Mouse (Mus musculus): ENCODE results near the gene Npb. TPM values are rescaled to one million over a fixed set of nuclear protein-coding genes. Genes with fewer than 3 reads are reported as not detected.
A peak's percentile ranks its signal among the peaks of the same experiment; 100 is the strongest.

The Npb gene
- polyA plus RNA-seq, 1 experiment from 2014 or later: 17.5 TPM

DNA sequence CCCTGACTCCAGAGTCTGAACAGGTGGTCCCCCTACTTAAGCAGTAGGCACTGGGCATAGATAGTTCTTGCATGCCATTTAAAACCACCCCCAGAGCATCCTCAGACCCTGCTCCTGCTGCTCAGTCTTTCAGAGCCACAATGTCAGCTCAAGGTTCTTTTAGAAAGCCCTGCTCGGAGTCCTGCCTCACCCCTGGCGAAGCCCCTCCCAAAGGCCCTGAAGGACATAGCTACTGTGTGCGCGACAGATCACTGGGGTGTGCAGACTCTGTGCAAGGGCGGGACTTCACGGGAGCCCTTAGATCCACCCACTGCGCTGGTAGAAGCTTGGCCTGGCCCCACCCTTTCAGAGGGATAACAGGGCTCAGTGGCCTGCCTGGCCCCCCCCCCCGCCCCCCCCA, 973 bp downstream of the Npb start:
- ATAC-seq (ENCODE audit: insufficient number of reproducible peaks, insufficient read depth, low FRiP score, low read depth): 0 out of 2 replicates have a peak, but pooled peaks have one; percentile 51
- H3K36me3 ChIP-seq (ENCODE audit: control insufficient read depth, insufficient read depth, low read length): peaks cover 60% of the 10 kb centered on the region
- H3K4me1 ChIP-seq (ENCODE audit: control insufficient read depth in 2 of 2, insufficient read depth in 2 of 2, low read length in 2 of 2): peaks cover 16 to 23% of the 10 kb centered on the region in 2 experiments
- peak overlapping the region; percentile 79 for H3K4me2 ChIP-seq (ENCODE audit: low read length)
- H3K4me3 ChIP-seq (ENCODE audit: control insufficient read depth in 1 of 2, insufficient read depth in 1 of 2, low read depth in 1 of 2, low read length in 2 of 2): no peak overlapping the region; a peak in 1 of 4 replicates
- H3K9me3 ChIP-seq (ENCODE audit: control insufficient read depth, low read length): no peaks in the 10 kb centered on the region
- peak overlapping the region; percentile 75 for H3K9ac ChIP-seq (ENCODE audit: low read length)
- peak overlapping the region; percentile 30 to 31 for H3K27ac ChIP-seq (replicated peaks in 1 of 2; ENCODE audit: control insufficient read depth in 1 of 2, insufficient read depth in 1 of 2, low read depth in 2 of 2, low read length in 2 of 2)
- WGBS: 29% methylated on average over 8 of the region's 8 CpGs
- H3K27me3 ChIP-seq (ENCODE audit: control insufficient read depth, insufficient read depth, low read length): no peaks in the 10 kb centered on the region

DNA sequence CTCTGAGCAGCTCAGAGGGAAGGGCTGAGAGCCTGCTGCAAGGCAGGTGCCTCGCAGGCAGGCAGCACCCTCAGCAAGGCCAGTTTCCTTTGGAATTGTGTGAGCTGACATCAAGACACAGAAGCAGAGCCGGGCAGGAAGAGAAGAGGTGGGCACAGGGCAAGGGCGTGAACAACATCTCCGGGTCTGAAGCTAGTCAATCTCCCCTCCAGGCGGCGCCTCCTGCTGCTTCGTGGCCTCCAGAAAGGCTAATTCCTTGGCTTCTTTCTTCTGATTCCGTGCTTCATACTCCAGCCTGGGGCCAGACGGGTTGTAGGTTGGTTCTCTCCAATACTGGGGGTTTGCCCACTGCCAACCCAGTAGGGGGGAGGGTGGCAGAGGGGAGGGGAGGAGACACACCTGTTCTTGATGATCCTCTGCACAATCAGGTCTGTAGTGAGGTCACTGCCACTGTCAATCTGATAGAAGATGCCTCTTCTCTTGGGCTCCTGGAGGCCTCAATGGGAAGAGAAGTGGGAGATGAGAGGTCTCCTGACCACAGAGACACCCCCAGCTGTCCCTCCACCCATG, 2.3 kb downstream of the Npb start:
- no peak for ATAC-seq (ENCODE audit: insufficient number of reproducible peaks, insufficient read depth, low FRiP score, low read depth)
- Histone ChIP-seq H3K4me1 (ENCODE audit: control insufficient read depth in 2 of 2, insufficient read depth in 2 of 2, low read length in 2 of 2) (peaks cover 16 to 23% of the 10 kb centered on the region in 2 experiments), H3K4me3 (ENCODE audit: control insufficient read depth in 1 of 2, insufficient read depth in 1 of 2, low read depth in 1 of 2, low read length in 2 of 2) (no peak overlapping the region), H3K27me3 (ENCODE audit: control insufficient read depth, insufficient read depth, low read length) (no peaks in the 10 kb centered on the region), H3K36me3 (ENCODE audit: control insufficient read depth, insufficient read depth, low read length) (peaks cover 54% of the 10 kb centered on the region), H3K27ac (replicated peaks in 1 of 2; ENCODE audit: control insufficient read depth in 1 of 2, insufficient read depth in 1 of 2, low read depth in 2 of 2, low read length in 2 of 2) (no peak overlapping the region), H3K9ac (ENCODE audit: low read length) (no peak overlapping the region), H3K9me3 (ENCODE audit: control insufficient read depth, low read length) (no peaks in the 10 kb centered on the region), H3K4me2 (ENCODE audit: low read length) (no peak overlapping the region)
- 85% methylated on average over 9 of the region's 9 CpGs for WGBS

DNA sequence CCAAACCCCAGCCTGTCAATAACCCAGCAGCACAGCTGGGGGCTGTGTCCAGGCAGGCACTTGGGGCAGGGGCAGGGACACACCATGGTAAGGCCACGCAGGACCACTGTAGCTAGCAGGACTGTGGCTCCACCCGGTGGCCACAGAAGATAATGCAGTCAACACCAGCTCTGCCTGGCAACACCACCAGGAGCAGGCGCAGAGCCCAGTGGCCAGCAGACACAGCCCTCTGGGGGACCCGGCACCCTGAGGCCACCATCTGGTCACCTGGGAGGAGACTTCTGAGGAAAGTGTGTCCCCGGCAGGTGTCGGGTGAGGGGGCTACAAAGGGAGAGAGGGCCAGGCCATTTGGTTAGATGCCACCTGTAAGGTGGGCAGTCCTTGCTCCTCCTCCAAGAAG, 4.5 kb downstream of the Npb start:
- ATAC-seq (ENCODE audit: insufficient number of reproducible peaks, insufficient read depth, low FRiP score, low read depth): no peak; the same call in 1 of the 2 replicates
- Histone ChIP-seq H3K27ac (replicated peaks in 1 of 2; ENCODE audit: control insufficient read depth in 1 of 2, insufficient read depth in 1 of 2, low read depth in 2 of 2, low read length in 2 of 2) (no peak overlapping the region), H3K9me3 (ENCODE audit: control insufficient read depth, low read length) (no peaks in the 10 kb centered on the region), H3K4me2 (ENCODE audit: low read length) (no peak overlapping the region), H3K27me3 (ENCODE audit: control insufficient read depth, insufficient read depth, low read length) (no peaks in the 10 kb centered on the region), H3K4me3 (ENCODE audit: control insufficient read depth in 1 of 2, insufficient read depth in 1 of 2, low read depth in 1 of 2, low read length in 2 of 2) (no peak overlapping the region), H3K9ac (ENCODE audit: low read length) (no peak overlapping the region), H3K4me1 (ENCODE audit: control insufficient read depth in 2 of 2, insufficient read depth in 2 of 2, low read length in 2 of 2) (peaks cover 16 to 29% of the 10 kb centered on the region in 2 experiments), H3K36me3 (ENCODE audit: control insufficient read depth, insufficient read depth, low read length) (peaks cover 46% of the 10 kb centered on the region)
- WGBS: 46% methylated on average over 6 of the region's 6 CpGs

- Histone ChIP-seq H3K4me1 (ENCODE audit: control insufficient read depth in 2 of 2, insufficient read depth in 2 of 2, low read length in 2 of 2) (peaks cover 15 to 22% of the 10 kb centered on the region in 2 experiments), H3K4me3 (ENCODE audit: control insufficient read depth in 1 of 2, insufficient read depth in 1 of 2, low read depth in 1 of 2, low read length in 2 of 2) (no peak overlapping the region), H3K27me3 (ENCODE audit: control insufficient read depth, insufficient read depth, low read length) (no peaks in the 10 kb centered on the region), H3K27ac (replicated peaks in 1 of 2; ENCODE audit: control insufficient read depth in 1 of 2, insufficient read depth in 1 of 2, low read depth in 2 of 2, low read length in 2 of 2) (no peak overlapping the region), H3K36me3 (ENCODE audit: control insufficient read depth, insufficient read depth, low read length) (peaks cover 51% of the 10 kb centered on the region), H3K9me3 (ENCODE audit: control insufficient read depth, low read length) (no peaks in the 10 kb centered on the region), H3K9ac (ENCODE audit: low read length) (no peak overlapping the region), H3K4me2 (ENCODE audit: low read length) (no peak overlapping the region)
- WGBS: 86% methylated on average over 10 of the region's 10 CpGs
- no peak for ATAC-seq (ENCODE audit: insufficient number of reproducible peaks, insufficient read depth, low FRiP score, low read depth)
These were observed 5.2 kb downstream of the Npb start for GRCm38 (mm10) chr11:120613481-120613972.

GRCm38 (mm10) chr11:120613976-120614375, 5.7 kb downstream of the Npb start:
- H3K36me3 ChIP-seq (ENCODE audit: control insufficient read depth, insufficient read depth, low read length): peaks cover 56% of the 10 kb centered on the region

GRCm38 (mm10) chr11:120615167-120615566, 6.9 kb downstream of the Npb start:
- Histone ChIP-seq H3K4me1 (ENCODE audit: control insufficient read depth in 2 of 2, insufficient read depth in 2 of 2, low read length in 2 of 2) (peaks cover 8 to 9% of the 10 kb centered on the region in 2 experiments), H3K36me3 (ENCODE audit: control insufficient read depth, insufficient read depth, low read length) (peaks cover 67% of the 10 kb centered on the region), H3K27ac (replicated peaks in 1 of 2; ENCODE audit: control insufficient read depth in 1 of 2, insufficient read depth in 1 of 2, low read depth in 2 of 2, low read length in 2 of 2) (no peak overlapping the region), H3K4me3 (ENCODE audit: control insufficient read depth in 1 of 2, insufficient read depth in 1 of 2, low read depth in 1 of 2, low read length in 2 of 2) (no peak overlapping the region), H3K4me2 (ENCODE audit: low read length) (no peak overlapping the region), H3K9ac (ENCODE audit: low read length) (no peak overlapping the region), H3K9me3 (ENCODE audit: control insufficient read depth, low read length) (no peaks in the 10 kb centered on the region), H3K27me3 (ENCODE audit: control insufficient read depth, insufficient read depth, low read length) (no peaks in the 10 kb centered on the region)
- 91% methylated on average over 6 of the region's 6 CpGs for WGBS
- ATAC-seq (ENCODE audit: insufficient number of reproducible peaks, insufficient read depth, low FRiP score, low read depth): no peak

More at GRCm38 (mm10) chr11:120613976-120614375, 5.7 kb downstream of the Npb start:
- no peaks in the 10 kb centered on the region for H3K27me3 ChIP-seq (ENCODE audit: control insufficient read depth, insufficient read depth, low read length)
- no peak overlapping the region for H3K27ac ChIP-seq (replicated peaks in 1 of 2; ENCODE audit: control insufficient read depth in 1 of 2, insufficient read depth in 1 of 2, low read depth in 2 of 2, low read length in 2 of 2)
- no peak overlapping the region for H3K4me3 ChIP-seq (ENCODE audit: control insufficient read depth in 1 of 2, insufficient read depth in 1 of 2, low read depth in 1 of 2, low read length in 2 of 2)
- no peak for ATAC-seq (ENCODE audit: insufficient number of reproducible peaks, insufficient read depth, low FRiP score, low read depth)
- no peak overlapping the region for H3K9ac ChIP-seq (ENCODE audit: low read length)
- 90% methylated on average over 8 of the region's 8 CpGs for WGBS
- no peaks in the 10 kb centered on the region for H3K9me3 ChIP-seq (ENCODE audit: control insufficient read depth, low read length)
- peaks cover 11 to 17% of the 10 kb centered on the region in 2 experiments for H3K4me1 ChIP-seq (ENCODE audit: control insufficient read depth in 2 of 2, insufficient read depth in 2 of 2, low read length in 2 of 2)
- no peak overlapping the region for H3K4me2 ChIP-seq (ENCODE audit: low read length)

- H3K9ac ChIP-seq (ENCODE audit: low read length): no peak overlapping the region
- no peak overlapping the region for H3K4me3 ChIP-seq (ENCODE audit: control insufficient read depth in 1 of 2, insufficient read depth in 1 of 2, low read depth in 1 of 2, low read length in 2 of 2)
- no peak overlapping the region for H3K27ac ChIP-seq (replicated peaks in 1 of 2; ENCODE audit: control insufficient read depth in 1 of 2, insufficient read depth in 1 of 2, low read depth in 2 of 2, low read length in 2 of 2)
- H3K9me3 ChIP-seq (ENCODE audit: control insufficient read depth, low read length): no peaks in the 10 kb centered on the region
- peaks cover 68% of the 10 kb centered on the region for H3K36me3 ChIP-seq (ENCODE audit: control insufficient read depth, insufficient read depth, low read length)
- no peak overlapping the region for H3K4me2 ChIP-seq (ENCODE audit: low read length)
- WGBS: 89% methylated on average over 11 of the region's 11 CpGs
- ATAC-seq (ENCODE audit: insufficient number of reproducible peaks, insufficient read depth, low FRiP score, low read depth): no peak
- peaks cover 8 to 9% of the 10 kb centered on the region in 2 experiments for H3K4me1 ChIP-seq (ENCODE audit: control insufficient read depth in 2 of 2, insufficient read depth in 2 of 2, low read length in 2 of 2)
- no peaks in the 10 kb centered on the region for H3K27me3 ChIP-seq (ENCODE audit: control insufficient read depth, insufficient read depth, low read length)
These were observed 7.4 kb downstream of the Npb start for GRCm38 (mm10) chr11:120615606-120616203.
